Mouse (Mus musculus) brain, adult 10 weeks (tissue): ENCODE data around the gene Kcna5. TPM values are rescaled to one million over a fixed set of nuclear protein-coding genes. Genes with fewer than 3 reads are reported as not detected.

Experiments used
- polyA plus RNA-seq: library from polyadenylated mRNA; stranded (reverse); fragments of 350-450 nt; fragmentation: Illumina TruSeq; extraction: RNeasy Lipid Tissue Mini Kit (QIAGEN cat#74804); gene quantifications from one replicate; pipeline ENCODE4 v1.2.3, GENCODE M21; 2015; ENCODE audit warnings: low read depth, low replicate concordance

The Kcna5 gene
- polyA plus RNA-seq, result 3.2 TPM

DNA sequence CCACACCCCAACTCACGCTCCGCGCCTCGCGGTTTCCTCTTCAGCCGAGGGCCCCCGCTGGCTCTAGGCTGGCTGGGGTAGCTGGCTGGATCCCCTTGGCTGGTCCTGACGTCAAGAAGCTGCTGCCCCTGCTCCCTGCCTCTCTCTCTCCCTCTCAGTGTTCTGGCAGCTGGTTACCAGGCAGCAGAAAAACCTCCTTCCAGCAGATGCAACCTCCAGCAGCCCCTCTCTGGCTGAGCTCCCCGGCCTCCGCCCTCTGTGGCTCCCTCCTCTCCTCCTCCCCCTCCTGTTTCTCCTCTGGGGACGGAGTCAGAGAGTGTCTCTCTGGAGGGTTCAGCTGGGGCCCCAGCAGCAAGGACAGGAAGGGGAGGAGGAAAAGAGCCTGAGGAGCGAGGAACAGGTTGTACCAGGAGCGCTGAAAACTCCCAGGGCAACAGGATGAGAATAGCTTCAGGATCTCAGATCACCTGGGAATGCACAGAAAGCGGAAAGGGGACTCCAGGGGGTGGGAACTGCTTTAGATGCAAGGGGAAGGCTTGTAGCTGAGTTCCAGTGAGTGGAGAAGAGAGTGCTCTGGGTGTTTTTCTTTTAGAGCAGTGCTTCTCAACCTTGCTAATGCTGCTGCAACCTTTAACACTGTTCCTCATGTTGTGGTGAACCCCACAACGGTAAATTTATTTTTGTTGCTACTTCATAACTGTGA is at the start of gene Kcna5:
TSS of gene Kcna5 (minus strand) at position 205 of the 703 bp plus-strand sequence.

Other genes with a start within 250 kb of the Kcna5 start
- 52.7 TPM for gene Kcna1, start 111.0 kb upstream of the Kcna5 start, polyA plus RNA-seq
- gene Kcna6, start 205.3 kb upstream of the Kcna5 start, polyA plus RNA-seq, result 61.7 TPM